ENCODE assay signal across 20 mouse cellular contexts in the genomic region with DNA sequence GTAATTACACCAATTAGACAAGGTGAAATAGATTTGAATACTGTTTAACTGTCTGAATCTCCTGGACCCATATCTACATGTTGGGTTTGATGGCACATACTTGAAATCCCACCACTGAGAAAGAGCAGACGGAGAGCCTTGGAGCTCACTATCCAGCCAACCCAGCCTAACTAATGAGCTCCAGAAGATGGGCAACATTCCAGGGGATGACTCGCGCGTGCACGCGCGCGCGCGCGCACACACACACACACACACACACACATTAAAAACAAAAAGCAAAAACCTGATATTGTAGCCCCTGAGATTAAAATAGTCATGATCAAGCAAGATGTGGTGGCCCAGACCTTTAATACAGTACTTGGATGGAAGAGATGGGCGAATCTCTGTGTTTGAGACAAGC.
"Had no signal": no experiment of that assay in that cellular context is flagged by ENCODE, and none has a peak within 500 bp of the region (broad histone marks: within the 10 kb centered on the region; RNA-seq: fewer than 3 reads in every experiment).

No protein-coding gene starts in this region.

- H3K4me2 ChIP-seq: kidney, embryonic 15.5 days; lung, embryonic 14.5 days; midbrain, embryonic 12.5 days; midbrain, embryonic 15.5 days; neural tube, embryonic 13.5 days had no signal

- H3K4me3 ChIP-seq: kidney, embryonic 15.5 days; left cerebral cortex, adult 2 months; midbrain, embryonic 12.5 days; midbrain, embryonic 15.5 days; neural tube, embryonic 13.5 days had no signal

- H3K4me1 ChIP-seq: kidney, embryonic 15.5 days; midbrain, embryonic 12.5 days; midbrain, embryonic 15.5 days; neural tube, embryonic 13.5 days had no signal

- H3K9ac ChIP-seq: kidney, embryonic 15.5 days; liver, embryonic 14.5 days; liver, postnatal 0 days; lung, embryonic 14.5 days; midbrain, embryonic 12.5 days; midbrain, embryonic 15.5 days; neural tube, embryonic 13.5 days had no signal

- H3K9me3 ChIP-seq: kidney, embryonic 15.5 days; midbrain, embryonic 12.5 days; midbrain, embryonic 15.5 days; neural tube, embryonic 13.5 days had no signal

- H3K36me3 ChIP-seq: kidney, embryonic 15.5 days; midbrain, embryonic 12.5 days; midbrain, embryonic 15.5 days; neural tube, embryonic 13.5 days had no signal

- ATAC-seq: liver, postnatal 0 days; lung, postnatal 0 days; midbrain, embryonic 15.5 days had no signal

- DNase-seq: kidney, adult 8-10 months; kidney, postnatal 10 days; kidney, postnatal 36 days; layer of hippocampus, postnatal 36 days; liver, postnatal 0 days; lung, embryonic 14.5 days; right cerebral cortex, adult 18-20 months; right cerebral cortex, postnatal 14 days; right cerebral cortex, postnatal 4 days; thymus, adult 2 months; thymus, postnatal 25 days had no signal

- H3K27me3 ChIP-seq: kidney, embryonic 15.5 days; midbrain, embryonic 12.5 days; midbrain, embryonic 15.5 days; neural tube, embryonic 13.5 days had no signal

- H3K27ac ChIP-seq: kidney, embryonic 15.5 days; left cerebral cortex, adult 2 months; liver, embryonic 14.5 days; macrophage; midbrain, embryonic 12.5 days; midbrain, embryonic 15.5 days; neural tube, embryonic 13.5 days; stomach, postnatal 0 days had no signal
